Mouse (Mus musculus) MEL (cell line): Measurements from ENCODE around the gene Cntnap5b.

Experiments used
- ETS1 ChIP-seq: IDR thresholded peaks from 2 replicates; pipeline ENCODE4 v1.6.1; 2012; ENCODE audit warnings: low read depth, mild to moderate bottlenecking, inconsistent platforms, low read length, improper control_type of control experiment, moderate library complexity
- POLR2A ChIP-seq, 2 experiments: IDR thresholded peaks; 2 replicates each; pipeline ENCODE4 v1.6.1; 2011 to 2012; ENCODE audit warnings: low read length in 2 of 2, mild to moderate bottlenecking in 2 of 2, control low read depth in 1 of 2, improper control_type of control experiment in 1 of 2, low read depth in 1 of 2, moderate library complexity in 1 of 2; ENCODE audit not compliant: control insufficient read depth in 1 of 2, insufficient read depth in 1 of 2, poor library complexity in 1 of 2

GRCm38 (mm10) chr1:99967300-99968089 is 194.9 kb downstream of the Cntnap5b start:
- TF ChIP-seq POLR2A (IDR thresholded peaks at IDR 0.05; ENCODE audit: control insufficient read depth in 1 of 2, insufficient read depth in 1 of 2, low read depth in 1 of 2, low read length in 2 of 2, poor library complexity in 1 of 2): no peak
- TF ChIP-seq ETS1: peak; percentile 26; the same call in 1 of the 2 replicates
